Mouse (Mus musculus) embryonic facial prominence, embryonic 15.5 days (tissue): ENCODE data around the gene Dok3. TPM values are rescaled to one million over a fixed set of nuclear protein-coding genes. Genes with fewer than 3 reads are reported as not detected.

Experiments used
- ATAC-seq: fragments of 200-750 bp; cut with Nextera tagmentation; 2 replicates; pipeline ENCODE4 v1.8.0; 2017; ENCODE audit warnings: low read depth, moderate TSS enrichment; ENCODE audit not compliant: insufficient number of reproducible peaks, low FRiP score, low TSS enrichment
- H3K27ac ChIP-seq: fragments of 300-500 bp; sonication (generic); replicated peaks from 2 replicates; pipeline ENCODE4 v1.5.1; 2015; ENCODE audit warnings: mild to moderate bottlenecking, inconsistent platforms
- H3K27me3 ChIP-seq: fragments of 300-500 bp; sonication (generic); 2 replicates; pipeline ENCODE4 v1.6.1; 2015; ENCODE audit warnings: inconsistent platforms
- H3K36me3 ChIP-seq: fragments of 300-500 bp; sonication (generic); 2 replicates; pipeline ENCODE4 v1.6.1; 2015; ENCODE audit warnings: mild to moderate bottlenecking, inconsistent platforms
- H3K4me1 ChIP-seq: fragments of 300-500 bp; sonication (generic); 2 replicates; pipeline ENCODE4 v1.6.1; 2015; ENCODE audit warnings: inconsistent platforms
- H3K4me2 ChIP-seq: fragments of 300-500 bp; sonication (generic); replicated peaks from 2 replicates; pipeline ENCODE4 v1.6.1; 2015; ENCODE audit warnings: mild to moderate bottlenecking, inconsistent platforms
- H3K4me3 ChIP-seq: fragments of 300-500 bp; sonication (generic); replicated peaks from 2 replicates; pipeline ENCODE4 v1.5.1; 2015; ENCODE audit warnings: mild to moderate bottlenecking, inconsistent platforms
- H3K9ac ChIP-seq: fragments of 300-500 bp; sonication (generic); 2 replicates; pipeline ENCODE4 v1.6.1; 2015; ENCODE audit warnings: inconsistent platforms
- H3K9me3 ChIP-seq: fragments of 300-500 bp; sonication (generic); replicated peaks from 2 replicates; pipeline ENCODE4 v1.6.1; 2016; ENCODE audit warnings: inconsistent platforms
- WGBS: fragments of 180-500 bp; shearing (Covaris S2); methylation state at CpG from one replicate; pipeline ENCODE4 v1.1.7; 2015; 5-methylcytosine and 5-hydroxymethylcytosine counted together
- microRNA-seq: library from miRNA; unstranded; fragments of <30 nt; microRNA quantifications from one replicate; pipeline ENCODE4, GENCODE M21; 2016; ENCODE audit warnings: borderline number of aligned reads
- polyA plus RNA-seq: library from polyadenylated mRNA; unstranded; fragments of >200 nt; fragmentation: Nextera tagmentation; extraction: Ambion mirVana; gene quantifications from 2 replicates; pipeline ENCODE4 v1.2.1, GENCODE M21; 2015

Dok3 gene
- polyA plus RNA-seq, 1 experiment from 2014 or later, result 5.5 TPM

DNA sequence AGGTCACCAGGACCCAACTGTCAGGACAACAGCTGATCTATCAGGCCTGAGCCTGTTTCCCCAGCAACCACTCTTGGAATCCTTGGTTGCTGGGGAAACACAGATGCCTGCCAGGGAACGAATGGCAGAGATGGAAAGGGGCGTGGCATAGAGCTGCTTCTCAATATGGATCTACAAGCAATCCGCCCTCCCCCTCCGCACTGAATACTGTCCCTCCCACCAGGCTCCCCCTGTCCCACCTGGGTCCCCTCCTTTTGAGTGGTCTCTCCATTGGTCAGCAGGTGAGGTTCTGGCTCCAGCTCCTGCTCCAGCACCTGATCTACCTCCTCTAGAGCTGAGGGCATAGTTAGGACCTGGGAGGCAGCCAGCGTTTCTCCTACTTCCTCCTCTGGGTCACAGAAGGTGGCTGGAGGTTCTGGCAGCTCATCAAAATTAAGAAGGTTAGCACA lies 54.5 kb downstream of the Dok3 start:
- Histone ChIP-seq H3K4me3 (no peak overlapping the region), H3K4me2 (no peak overlapping the region), H3K4me1 (peaks cover 39% of the 10 kb centered on the region), H3K27me3 (no peaks in the 10 kb centered on the region), H3K9me3 (no peaks in the 10 kb centered on the region), H3K36me3 (peaks cover 49% of the 10 kb centered on the region), H3K9ac (no peak overlapping the region), H3K27ac (no peak overlapping the region)
- ATAC-seq, result no peak
- 49% methylated on average over 5 of the region's 5 CpGs for WGBS

DNA sequence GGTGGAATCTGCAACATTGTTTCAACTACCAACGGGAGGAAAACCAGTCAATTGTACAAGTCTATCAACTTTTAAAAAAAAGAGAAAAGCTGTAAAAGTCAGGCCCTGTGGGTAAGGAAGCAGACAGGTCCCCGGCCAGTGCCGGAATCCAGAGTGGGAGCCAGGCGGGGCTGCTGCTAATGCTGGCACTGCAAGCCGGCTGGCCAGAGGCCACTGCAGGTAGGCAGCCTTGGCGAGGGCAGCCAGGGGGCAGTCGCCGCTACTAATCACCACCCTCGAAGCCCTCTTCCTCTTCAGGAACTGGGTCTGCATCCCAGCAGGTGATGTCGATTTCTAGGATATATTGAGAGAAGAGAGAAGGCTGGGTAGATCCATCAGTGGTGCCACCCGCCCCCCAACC lies 55.1 kb downstream of the Dok3 start:
- Histone ChIP-seq H3K9ac (no peak overlapping the region), H3K36me3 (peaks cover 43% of the 10 kb centered on the region), H3K27me3 (no peaks in the 10 kb centered on the region), H3K4me1 (peaks cover 45% of the 10 kb centered on the region), H3K4me3 (no peak overlapping the region), H3K9me3 (no peaks in the 10 kb centered on the region), H3K27ac (no peak overlapping the region), H3K4me2 (no peak overlapping the region)
- WGBS, result 69% methylated on average over 11 of the region's 11 CpGs
- ATAC-seq, result no peak

Small RNA genes lying within 50 kb of the gene (microRNA-seq; reads per million reads assigned to microRNA genes)
- gene Mir6944 (17.6 reads per million, percentile 34 among the genes with 10 or more reads in this experiment), gene Mir6945 (1.7 reads per million, percentile 3 among the genes with 10 or more reads in this experiment)

Other genes starting within 250 kb of the Dok3 start
- 415 and 433 TPM in 2 replicates for gene Prelid1, start 208.8 kb downstream of the Dok3 start, polyA plus RNA-seq
- gene Rab24, start 207.3 kb downstream of the Dok3 start, polyA plus RNA-seq, result 135 and 137 TPM in 2 replicates
- gene Mxd3, start 199.5 kb downstream of the Dok3 start, polyA plus RNA-seq, result 40.9 and 44.0 TPM in 2 replicates
- 100.0 and 110 TPM in 2 replicates for gene Lman2, start 166.5 kb downstream of the Dok3 start, polyA plus RNA-seq
- 2.1 and 2.5 TPM in 2 replicates for gene Rgs14, start 159.6 kb downstream of the Dok3 start, polyA plus RNA-seq
- gene Slc34a1, start 131.1 kb downstream of the Dok3 start, polyA plus RNA-seq, result 0.11 TPM in 1 of 2 replicates, not detected in the other
- gene Pfn3, start 114.1 kb downstream of the Dok3 start, polyA plus RNA-seq, result not detected in 2 replicates
- gene F12, start 102.5 kb downstream of the Dok3 start, polyA plus RNA-seq, result 0.16 TPM in 1 of 2 replicates, not detected in the other
- gene Grk6, start 84.2 kb downstream of the Dok3 start, polyA plus RNA-seq, result 43.8 and 45.1 TPM in 2 replicates
- 1.5 TPM in 2 replicates for gene Prr7, start 65.0 kb downstream of the Dok3 start, polyA plus RNA-seq
- gene Dbn1, start 41.2 kb downstream of the Dok3 start, polyA plus RNA-seq, result 190 and 193 TPM in 2 replicates
- gene Pdlim7, start 15.6 kb downstream of the Dok3 start, polyA plus RNA-seq, result 165 and 180 TPM in 2 replicates
- gene Ddx41, start 7.4 kb upstream of the Dok3 start, polyA plus RNA-seq, result 61.4 and 66.2 TPM in 2 replicates
- 43.4 and 46.0 TPM in 2 replicates for gene Fam193b, start 41.8 kb upstream of the Dok3 start, polyA plus RNA-seq
- gene Tmed9, start 44.4 kb upstream of the Dok3 start, polyA plus RNA-seq, result 163 and 178 TPM in 2 replicates
- gene B4galt7, start 70.6 kb upstream of the Dok3 start, polyA plus RNA-seq, result 30.3 and 32.3 TPM in 2 replicates
- 59.7 and 64.7 TPM in 2 replicates for gene Caml, start 93.7 kb upstream of the Dok3 start, polyA plus RNA-seq
- gene Ddx46, start 105.7 kb upstream of the Dok3 start, polyA plus RNA-seq, result 31.0 and 32.1 TPM in 2 replicates
- 59.5 and 60.3 TPM in 2 replicates for gene B230219D22Rik, start 163.8 kb upstream of the Dok3 start, polyA plus RNA-seq
- gene Txndc15, start 185.4 kb upstream of the Dok3 start, polyA plus RNA-seq, result 98.3 and 105 TPM in 2 replicates
- gene Pcbd2, start 198.1 kb upstream of the Dok3 start, polyA plus RNA-seq, result 50.3 and 53.0 TPM in 2 replicates